Mouse (Mus musculus) heart, embryonic 10.5 days (tissue): ENCODE data around the gene Rap2b. TPM values are rescaled to one million over a fixed set of nuclear protein-coding genes. Genes with fewer than 3 reads are reported as not detected.

Experiments used
- DNase-seq: peaks from one replicate; pipeline ENCODE4 v3.0.0-alpha.2; 2017; ENCODE audit warnings: low spot score
- H3K27ac ChIP-seq: fragments of 300-500 bp; sonication (generic); 2 replicates; pipeline ENCODE4 v1.5.1; 2016; ENCODE audit warnings: mild to moderate bottlenecking
- H3K27me3 ChIP-seq: fragments of 300-500 bp; sonication (generic); 2 replicates; pipeline ENCODE4 v1.6.1; 2016; ENCODE audit warnings: mild to moderate bottlenecking; ENCODE audit not compliant: poor library complexity, insufficient read depth, severe bottlenecking
- H3K36me3 ChIP-seq: fragments of 300-500 bp; sonication (generic); 2 replicates; pipeline ENCODE4 v1.6.1; 2016; ENCODE audit warnings: mild to moderate bottlenecking, moderate library complexity
- H3K4me1 ChIP-seq: fragments of 300-500 bp; sonication (generic); 2 replicates; pipeline ENCODE4 v1.6.1; 2016; ENCODE audit warnings: mild to moderate bottlenecking
- H3K4me3 ChIP-seq: fragments of 300-500 bp; sonication (generic); 2 replicates; pipeline ENCODE4 v1.5.1; 2016; ENCODE audit warnings: mild to moderate bottlenecking, moderate library complexity
- H3K9me3 ChIP-seq: fragments of 300-500 bp; sonication (generic); 2 replicates; pipeline ENCODE4 v1.6.1; 2016; ENCODE audit warnings: mild to moderate bottlenecking, moderate library complexity
- WGBS: fragments of 180-500 bp; shearing (Covaris S2); methylation state at CpG from one replicate; pipeline ENCODE4 v1.1.7; 2016; 5-methylcytosine and 5-hydroxymethylcytosine counted together
- polyA plus RNA-seq: library from polyadenylated mRNA; unstranded; fragments of >200 nt; fragmentation: Nextera tagmentation; extraction: Ambion mirVana; gene quantifications from 2 replicates; pipeline ENCODE4 v1.2.1, GENCODE M21; 2016

Rap2b gene
- polyA plus RNA-seq, 1 experiment from 2014 or later, result 6.8 TPM

GRCm38 (mm10) chr3:61362821-61363160, 1.4 kb downstream of the Rap2b start:
- Histone ChIP-seq H3K4me1 (peaks cover 3% of the 10 kb centered on the region; the same call in 1 of the 2 replicates), H3K9me3 (no peaks in the 10 kb centered on the region), H3K4me3 (peak overlapping the region; percentile 89), H3K27ac (peak overlapping the region; percentile 93), H3K36me3 (no peaks in the 10 kb centered on the region), H3K27me3 (no peaks in the 10 kb centered on the region)
- DNase-seq, result no peak
- 6% methylated on average over 9 of the region's 9 CpGs for WGBS

DNA sequence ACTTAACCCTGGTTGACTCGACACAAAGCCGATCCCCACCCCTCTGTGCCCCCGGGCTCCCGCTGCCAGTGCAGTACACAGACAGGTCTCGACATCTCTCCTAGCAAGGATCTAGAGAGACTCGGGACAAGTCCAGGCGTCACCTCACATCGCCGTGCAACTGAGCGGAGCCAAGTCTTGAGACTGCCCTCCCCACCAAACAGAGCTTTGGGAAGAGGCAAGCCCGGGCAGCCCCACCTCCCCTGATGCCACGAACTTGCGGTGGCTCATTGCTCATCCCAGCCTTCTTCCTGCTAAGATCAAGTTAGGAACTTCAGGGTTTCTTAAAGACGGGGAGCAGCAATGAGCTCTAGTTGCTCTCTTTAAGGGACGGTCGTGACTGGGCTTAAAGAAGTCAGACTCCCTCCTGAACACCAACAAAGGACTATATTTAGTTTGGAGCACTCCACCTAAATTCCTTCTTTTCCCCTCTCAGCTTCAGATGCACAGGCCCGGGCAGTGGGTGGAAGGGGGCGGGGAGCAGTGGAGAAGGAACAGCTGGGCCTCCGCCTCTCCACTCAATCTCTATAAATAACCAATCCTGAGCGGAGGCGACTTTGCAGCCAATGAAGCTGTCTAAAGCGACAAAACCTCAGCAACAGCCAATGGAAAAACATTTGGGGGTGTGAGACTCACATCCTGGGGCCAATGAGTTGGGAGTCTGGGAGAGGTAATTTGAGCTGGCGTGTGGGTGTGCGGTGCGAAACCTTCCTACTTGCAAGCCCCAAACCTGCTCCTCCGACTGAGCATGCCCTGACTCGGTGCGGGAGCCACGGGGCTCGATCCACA, 1.9 kb downstream of the Rap2b start:
- H3K27me3 ChIP-seq, result no peaks in the 10 kb centered on the region
- no peaks in the 10 kb centered on the region for H3K9me3 ChIP-seq
- H3K4me3 ChIP-seq, result peak overlapping the region; percentile 89
- H3K4me1 ChIP-seq, result peaks cover 3% of the 10 kb centered on the region; the same call in 1 of the 2 replicates
- DNase-seq, result peak; percentile 99
- peak overlapping the region; percentile 93 for H3K27ac ChIP-seq
- WGBS, result 0% methylated on average over 30 of the region's 30 CpGs
- H3K36me3 ChIP-seq, result no peaks in the 10 kb centered on the region

GRCm38 (mm10) chr3:61363989-61364660, 2.7 kb downstream of the Rap2b start:
- no peaks in the 10 kb centered on the region for H3K9me3 ChIP-seq
- peak; percentile 98 for DNase-seq
- peaks cover 3% of the 10 kb centered on the region; the same call in 1 of the 2 replicates for H3K4me1 ChIP-seq
- peak overlapping the region; percentile 93 for H3K27ac ChIP-seq
- WGBS, result under 1% methylated on average over 51 of the region's 51 CpGs
- H3K4me3 ChIP-seq, result peak overlapping the region; percentile 89
- H3K27me3 ChIP-seq, result no peaks in the 10 kb centered on the region
- no peaks in the 10 kb centered on the region for H3K36me3 ChIP-seq

- Histone ChIP-seq H3K27ac (peak overlapping the region; percentile 93), H3K36me3 (no peaks in the 10 kb centered on the region), H3K4me3 (peak overlapping the region; percentile 89), H3K4me1 (peaks cover 3% of the 10 kb centered on the region; the same call in 1 of the 2 replicates), H3K9me3 (no peaks in the 10 kb centered on the region), H3K27me3 (no peaks in the 10 kb centered on the region)
- under 1% methylated on average over 33 of the region's 33 CpGs for WGBS
- no peak for DNase-seq
These were observed 3.2 kb downstream of the Rap2b start for GRCm38 (mm10) chr3:61364661-61364977.

GRCm38 (mm10) chr3:61364978-61365778, 3.7 kb downstream of the Rap2b start:
- peak overlapping the region; percentile 89 for H3K4me3 ChIP-seq
- peak; percentile 79 for DNase-seq
- no peaks in the 10 kb centered on the region for H3K27me3 ChIP-seq
- H3K36me3 ChIP-seq, result no peaks in the 10 kb centered on the region
- under 1% methylated on average over 68 of the region's 68 CpGs for WGBS
- peak overlapping the region; percentile 93 for H3K27ac ChIP-seq
- peaks cover 3% of the 10 kb centered on the region; the same call in 1 of the 2 replicates for H3K4me1 ChIP-seq
- no peaks in the 10 kb centered on the region for H3K9me3 ChIP-seq

GRCm38 (mm10) chr3:61365779-61366373, 4.4 kb downstream of the Rap2b start, which contains the start of gene B430305J03Rik:
B430305J03Rik (minus strand) TSS chr3:61365951.
- no peaks in the 10 kb centered on the region for H3K27me3 ChIP-seq
- H3K4me1 ChIP-seq, result peaks cover 3% of the 10 kb centered on the region; the same call in 1 of the 2 replicates
- WGBS, result 4% methylated on average over 10 of the region's 10 CpGs
- DNase-seq, result no peak
- peak within 1 kb of the TSS; percentile 93 for H3K27ac ChIP-seq
- peak within 1 kb of the TSS; percentile 89 for H3K4me3 ChIP-seq
- H3K36me3 ChIP-seq, result no peaks in the 10 kb centered on the region
- no peaks in the 10 kb centered on the region for H3K9me3 ChIP-seq

- H3K36me3 ChIP-seq, result no peaks in the 10 kb centered on the region
- no peak overlapping the region for H3K27ac ChIP-seq
- WGBS, result 94% methylated on average over 1 of the region's 1 CpGs
- no peaks in the 10 kb centered on the region for H3K9me3 ChIP-seq
- H3K4me1 ChIP-seq, result 0 out of 2 replicates have a peak, but pooled peaks cover 3% of the 10 kb centered on the region
- no peaks in the 10 kb centered on the region for H3K27me3 ChIP-seq
- DNase-seq, result no peak
- H3K4me3 ChIP-seq, result no peak overlapping the region
These were observed 7.0 kb downstream of the Rap2b start for GRCm38 (mm10) chr3:61368446-61368845.

DNA sequence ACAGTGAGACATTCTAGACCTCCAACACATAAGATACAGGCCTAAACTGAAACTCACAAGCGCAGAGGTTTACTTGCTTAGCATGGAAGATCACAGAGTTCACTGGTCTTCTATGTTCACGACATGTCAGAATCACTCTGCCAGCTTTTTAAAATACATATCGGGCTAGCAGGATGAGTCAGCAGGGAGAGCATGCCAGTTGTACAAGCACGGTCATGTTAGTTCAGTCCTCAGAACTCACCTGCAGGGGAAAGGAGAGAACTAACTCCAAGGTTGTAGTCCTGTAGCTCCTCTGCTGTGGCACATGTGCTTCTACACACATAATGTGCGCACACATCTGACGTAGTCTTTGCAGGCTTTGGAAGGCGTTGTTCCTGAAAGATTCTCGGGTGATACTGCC, 14.6 kb downstream of the Rap2b start:
- DNase-seq, result no peak
- H3K27me3 ChIP-seq, result no peaks in the 10 kb centered on the region
- no peaks in the 10 kb centered on the region for H3K9me3 ChIP-seq
- no peak overlapping the region for H3K4me3 ChIP-seq
- no peaks in the 10 kb centered on the region for H3K36me3 ChIP-seq
- WGBS, result 86% methylated on average over 8 of the region's 8 CpGs
- no peaks in the 10 kb centered on the region for H3K4me1 ChIP-seq
- no peak overlapping the region for H3K27ac ChIP-seq

GRCm38 (mm10) chr3:61386368-61386767, 24.9 kb downstream of the Rap2b start:
- H3K27ac ChIP-seq, result no peak overlapping the region
- WGBS, result 64% methylated on average over 4 of the region's 4 CpGs
- no peak for DNase-seq
- no peak overlapping the region for H3K4me3 ChIP-seq
- H3K27me3 ChIP-seq, result no peaks in the 10 kb centered on the region
- no peaks in the 10 kb centered on the region for H3K9me3 ChIP-seq
- H3K4me1 ChIP-seq, result no peaks in the 10 kb centered on the region
- H3K36me3 ChIP-seq, result no peaks in the 10 kb centered on the region

DNA sequence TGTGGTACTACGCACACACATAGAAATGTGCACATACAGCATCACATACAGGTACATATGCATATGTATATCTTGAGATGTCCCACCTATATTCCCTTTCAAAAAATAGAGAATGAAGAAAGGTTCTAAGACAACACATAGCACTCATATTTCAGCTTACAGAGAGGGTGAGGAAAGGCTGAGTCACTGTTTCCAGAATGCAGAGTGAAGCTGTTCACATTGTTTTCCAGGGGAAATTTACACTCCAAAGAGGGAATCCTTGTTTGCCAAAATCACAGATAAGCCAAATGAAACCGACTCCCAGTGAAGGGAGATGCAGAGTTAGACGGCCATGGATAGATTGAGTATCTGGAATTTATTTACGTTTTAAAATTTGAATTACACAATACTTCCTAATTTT, 30.1 kb downstream of the Rap2b start:
- H3K27ac ChIP-seq, result no peak overlapping the region
- H3K9me3 ChIP-seq, result no peaks in the 10 kb centered on the region
- DNase-seq, result no peak
- no peaks in the 10 kb centered on the region; the same call in 1 of the 2 replicates for H3K4me1 ChIP-seq
- H3K27me3 ChIP-seq, result no peaks in the 10 kb centered on the region
- 51% methylated on average over 4 of the region's 4 CpGs for WGBS
- H3K4me3 ChIP-seq, result no peak overlapping the region
- H3K36me3 ChIP-seq, result no peaks in the 10 kb centered on the region

GRCm38 (mm10) chr3:61392881-61393280, 31.4 kb downstream of the Rap2b start:
- WGBS, result 86% methylated on average over 1 of the region's 1 CpGs
- H3K9me3 ChIP-seq, result no peaks in the 10 kb centered on the region
- DNase-seq, result no peak
- H3K4me1 ChIP-seq, result no peaks in the 10 kb centered on the region; the same call in 1 of the 2 replicates
- H3K36me3 ChIP-seq, result no peaks in the 10 kb centered on the region
- H3K27ac ChIP-seq, result no peak overlapping the region
- no peak overlapping the region for H3K4me3 ChIP-seq
- no peaks in the 10 kb centered on the region for H3K27me3 ChIP-seq

DNA sequence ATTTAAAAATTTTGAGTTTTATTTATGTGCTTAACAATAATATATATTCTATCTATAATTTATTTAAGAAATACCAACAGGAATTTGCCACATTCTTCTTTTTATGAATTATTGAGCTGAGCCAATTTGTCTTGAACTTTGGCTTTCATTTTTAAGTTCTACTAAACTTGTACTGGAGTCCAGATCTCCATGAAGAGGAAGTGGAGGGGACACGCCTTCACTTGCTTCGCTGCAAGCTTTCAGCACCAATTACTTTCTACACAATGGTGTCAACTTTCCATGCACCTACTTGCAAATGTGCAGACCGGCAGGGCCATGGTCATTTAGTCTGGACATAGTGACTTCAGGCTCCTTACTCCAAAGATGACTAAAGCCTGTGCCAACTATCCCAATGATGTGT, 32.1 kb downstream of the Rap2b start:
- H3K36me3 ChIP-seq, result no peaks in the 10 kb centered on the region
- no peaks in the 10 kb centered on the region; the same call in 1 of the 2 replicates for H3K4me1 ChIP-seq
- DNase-seq, result no peak
- no peaks in the 10 kb centered on the region for H3K9me3 ChIP-seq
- H3K27me3 ChIP-seq, result no peaks in the 10 kb centered on the region
- no peak overlapping the region for H3K4me3 ChIP-seq
- no peak overlapping the region for H3K27ac ChIP-seq
- 58% methylated on average over 3 of the region's 3 CpGs for WGBS
